Mouse (Mus musculus): Measurements from ENCODE around the gene Rps6kc1. TPM values are rescaled to one million over a fixed set of nuclear protein-coding genes. Genes with fewer than 3 reads are reported as not detected.

The Rps6kc1 gene
- total RNA-seq, 2 experiments from 2014 or later = 106 to 110 TPM

DNA sequence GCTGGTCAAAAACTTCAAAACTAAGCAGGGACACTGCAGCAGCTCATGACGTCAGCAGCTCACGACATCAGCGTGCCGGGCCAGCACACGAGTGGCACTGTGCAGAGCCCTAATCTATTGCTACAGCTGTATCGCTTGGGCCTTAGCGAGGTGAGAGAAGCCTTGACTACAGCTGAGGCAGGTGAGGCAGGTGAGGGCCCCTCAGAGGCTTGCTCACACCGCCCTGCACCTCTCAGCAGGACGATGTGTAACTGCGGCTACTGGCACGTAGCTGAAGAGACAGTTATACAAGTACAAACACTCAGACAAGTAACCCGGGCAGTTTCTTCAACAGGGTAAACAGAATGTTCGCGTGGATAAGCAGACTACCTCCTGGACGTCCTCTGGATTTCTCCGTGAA lies 6.9 kb downstream of the Rps6kc1 start:
- no peak for DNase-seq (ENCODE audit: low spot score in 2 of 2)
- intact Hi-C loops (cut with DNase I) = no loop called here

DNA sequence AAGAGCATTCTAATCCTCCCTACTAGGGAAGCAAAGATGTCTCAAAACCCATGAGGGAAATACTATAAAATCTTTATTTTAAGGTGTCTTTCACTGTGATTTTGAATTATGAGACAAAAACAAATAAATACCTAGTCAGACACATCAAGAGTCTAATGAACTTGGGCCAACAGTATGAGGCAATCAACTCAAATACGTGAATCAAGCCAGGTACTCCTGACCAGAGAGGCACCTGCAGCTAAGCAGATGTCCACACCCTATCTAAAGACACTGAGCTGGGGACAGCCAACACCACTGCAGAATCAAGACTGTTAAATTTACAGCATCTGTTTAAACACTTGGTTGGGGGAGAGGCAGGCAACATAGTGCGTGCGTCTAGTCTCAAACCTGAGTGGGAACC lies 7.4 kb downstream of the Rps6kc1 start:
- intact Hi-C loops (cut with DNase I) = no loop called here
- DNase-seq (ENCODE audit: low spot score in 2 of 2) = no peak

DNA sequence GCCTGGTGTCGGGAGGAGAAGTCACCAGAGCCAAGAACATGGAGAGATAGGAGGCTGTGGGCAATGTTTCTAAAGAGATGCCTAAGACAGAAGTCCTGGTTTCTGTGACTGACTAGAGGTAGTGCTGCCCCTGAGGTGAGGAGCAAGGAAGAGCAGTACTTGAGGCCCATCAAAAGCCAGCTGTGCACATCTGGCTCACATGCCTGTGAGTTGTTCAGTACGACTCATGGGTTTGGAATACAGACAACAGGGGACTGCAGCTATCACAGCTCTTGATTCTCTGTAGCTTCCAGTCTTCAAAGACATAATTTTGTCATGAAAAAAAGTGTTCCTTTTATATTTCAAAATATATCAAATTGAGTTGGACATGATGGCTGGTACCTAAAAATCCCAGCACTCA lies 10.5 kb downstream of the Rps6kc1 start:
- no peak for DNase-seq (ENCODE audit: low spot score in 2 of 2)
- intact Hi-C loops (cut with DNase I) = no loop called here

DNA sequence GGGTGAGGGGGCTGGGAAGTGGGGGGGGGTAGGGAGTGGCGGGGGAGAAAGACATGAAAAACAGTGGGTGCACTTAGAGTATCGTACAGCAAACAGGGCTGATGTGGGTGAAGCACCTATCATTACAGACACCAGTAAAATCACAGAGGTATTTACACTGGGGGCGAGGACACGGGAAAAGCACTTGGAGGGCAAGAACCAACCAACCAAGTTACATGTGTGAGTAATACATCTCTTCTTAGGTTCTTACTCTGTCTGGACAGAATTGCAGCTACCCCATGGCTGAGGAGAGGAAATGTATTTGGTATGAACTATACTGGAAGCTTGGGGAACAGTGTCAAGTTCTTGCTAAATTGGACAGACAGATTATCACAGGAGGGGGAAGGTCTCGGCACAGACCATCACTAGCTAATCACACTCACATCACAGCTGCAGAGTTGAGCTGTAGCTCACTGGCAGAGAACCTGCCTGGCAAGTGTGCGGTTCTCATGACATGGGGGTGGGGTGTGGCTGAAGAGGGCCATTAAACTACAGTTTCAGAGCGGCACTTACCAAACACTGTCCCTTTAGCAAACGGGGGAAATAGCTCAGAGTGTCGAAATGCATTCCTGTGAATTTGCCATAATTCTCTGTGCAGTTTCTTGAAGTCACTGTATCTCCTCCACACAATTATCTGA lies 12.5 kb downstream of the Rps6kc1 start:
- DNase-seq (ENCODE audit: low spot score in 2 of 2) = no peak
- intact Hi-C loops (cut with DNase I) = no loop called here

DNA sequence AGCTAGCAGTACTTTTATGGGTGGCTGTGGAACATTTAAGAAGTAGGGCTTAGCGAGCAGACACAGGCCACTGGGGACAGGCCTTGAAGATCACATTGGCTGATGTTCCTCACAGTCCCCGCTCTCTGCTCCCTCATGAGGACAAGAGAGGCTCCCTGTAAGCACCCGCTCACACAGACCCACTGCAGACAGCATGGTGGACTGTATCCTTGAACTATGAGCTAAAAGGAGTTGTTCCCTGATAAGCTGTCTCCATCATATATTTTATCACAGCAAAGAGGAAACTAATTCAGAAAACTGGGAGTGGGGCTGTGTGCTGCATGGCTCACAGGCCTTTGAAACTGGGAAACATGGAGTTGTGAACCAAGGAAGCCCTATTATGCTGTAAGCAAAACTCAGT lies 13.4 kb downstream of the Rps6kc1 start:
- no peak for DNase-seq (ENCODE audit: low spot score in 2 of 2)
- intact Hi-C loops (cut with DNase I) = no loop called here

DNA sequence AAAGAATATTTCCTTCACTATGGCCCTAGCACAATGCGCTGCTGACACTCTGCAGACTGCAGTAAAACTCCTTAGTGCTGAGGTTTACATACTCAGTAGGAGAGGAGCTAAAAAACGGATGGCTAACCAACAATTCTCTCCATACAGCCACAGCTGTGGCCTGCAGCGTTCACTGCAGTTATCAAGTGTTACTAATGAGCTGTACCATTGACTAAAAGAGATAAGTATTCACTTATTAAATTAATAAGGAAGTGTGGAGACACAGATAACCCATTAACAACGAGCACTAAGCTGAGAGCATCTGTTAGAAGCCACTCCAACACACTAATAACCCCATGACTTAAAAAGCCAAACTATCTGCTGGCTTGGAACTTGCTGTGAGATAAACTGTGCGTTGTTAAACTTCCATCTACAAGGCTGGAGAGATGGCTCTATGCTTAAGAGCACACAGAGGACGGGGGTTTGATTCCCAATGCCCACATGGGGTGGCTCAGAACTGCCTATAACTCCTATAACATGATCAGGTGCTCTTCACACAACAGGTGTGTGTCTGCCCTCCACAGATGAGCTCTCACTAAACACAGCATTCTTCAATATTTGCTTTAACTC lies 17.9 kb downstream of the Rps6kc1 start:
- intact Hi-C loops (cut with DNase I) = no loop called here

DNA sequence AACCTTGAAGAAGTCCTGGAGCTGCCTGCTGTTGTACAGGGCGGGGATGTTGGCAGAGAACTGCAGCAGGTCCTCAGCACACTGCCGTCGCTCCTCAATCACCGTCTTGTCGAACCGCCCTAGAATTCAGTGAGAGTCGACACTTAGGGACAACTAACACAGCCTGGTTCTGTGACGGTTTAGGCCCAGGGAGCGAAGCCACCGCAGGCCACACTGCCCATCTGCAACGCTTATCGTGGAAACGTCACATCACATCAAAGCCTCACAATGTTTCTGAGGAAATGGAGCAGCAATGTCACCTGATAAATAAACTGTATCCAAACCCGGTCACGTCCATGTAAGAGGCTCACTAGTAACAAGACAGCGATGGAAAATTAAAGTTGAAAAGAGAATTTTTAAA lies 22.9 kb downstream of the Rps6kc1 start:
- DNase-seq (ENCODE audit: low spot score in 2 of 2) = no peak
- intact Hi-C loops (cut with DNase I) = no loop called here

More for the DNA sequence above, 17.9 kb downstream of the Rps6kc1 start:
- no peak for DNase-seq (ENCODE audit: low spot score in 2 of 2)

DNA sequence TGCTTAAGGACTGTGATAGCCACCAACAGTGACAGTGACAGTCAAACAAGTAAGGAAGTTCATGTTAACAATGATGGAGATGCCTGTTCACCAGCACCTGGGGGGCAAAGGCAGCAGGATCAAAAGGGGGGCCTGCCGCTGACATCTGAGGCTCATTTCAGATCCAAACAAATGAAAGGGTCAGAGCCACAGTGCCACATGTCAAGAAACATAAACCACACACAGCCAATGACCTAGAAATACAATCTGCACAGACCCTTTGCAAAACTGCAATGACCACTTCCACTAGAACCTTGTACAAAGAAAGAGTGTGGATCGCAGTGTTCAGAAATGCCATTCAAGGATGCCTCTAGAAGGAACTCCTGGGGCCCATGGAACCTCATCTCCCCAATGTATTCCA lies 23.5 kb downstream of the Rps6kc1 start:
- no peak for DNase-seq (ENCODE audit: low spot score in 2 of 2)
- intact Hi-C loops (cut with DNase I) = no loop called here

DNA sequence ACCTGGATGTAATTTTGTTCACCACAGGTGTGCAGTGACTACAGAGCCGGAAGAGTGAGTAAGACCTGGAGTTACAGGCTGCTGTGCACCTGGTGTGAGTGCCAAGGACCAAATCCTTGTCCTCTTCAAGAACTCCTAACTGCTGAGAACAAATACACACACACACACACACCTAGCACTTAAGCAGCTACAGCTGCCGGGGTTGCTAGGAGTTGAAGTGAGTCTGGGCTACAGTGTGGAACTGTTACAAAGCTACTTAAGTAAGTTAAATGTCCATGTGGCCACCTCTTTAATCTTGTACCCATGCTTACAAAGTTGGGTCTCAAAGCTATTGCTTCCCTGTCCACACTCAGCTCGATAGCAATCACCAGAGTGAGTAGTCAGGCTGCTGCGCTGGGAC lies 25.6 kb downstream of the Rps6kc1 start:
- no peak for DNase-seq (ENCODE audit: low spot score in 2 of 2)
- intact Hi-C loops (cut with DNase I) = no loop called here

DNA sequence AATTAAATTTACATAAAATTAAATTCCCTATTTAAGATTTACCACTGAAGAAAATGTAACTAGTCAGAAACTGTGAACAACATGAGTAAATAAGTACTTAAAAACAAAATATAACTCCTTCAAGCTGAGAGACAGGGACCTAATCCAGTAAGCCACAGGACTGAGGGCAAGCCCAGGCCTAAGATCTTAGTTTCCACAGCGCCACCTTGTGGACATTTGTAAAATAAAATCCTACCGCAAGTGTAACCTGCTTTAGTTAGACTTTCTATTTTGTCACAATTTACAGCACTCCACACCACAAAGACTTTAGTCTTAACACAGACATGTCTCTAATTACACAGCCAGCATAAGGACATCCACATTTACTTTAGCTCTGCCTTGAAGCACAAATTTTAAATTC lies 30.1 kb downstream of the Rps6kc1 start:
- intact Hi-C loops (cut with DNase I) = loop anchor here (1.0 kb wide), 1 partner anchor 50 kb away; no protein-coding TSS in a partner anchor
- peak; percentile 59 to 65 for DNase-seq (ENCODE audit: low spot score in 2 of 2)

DNA sequence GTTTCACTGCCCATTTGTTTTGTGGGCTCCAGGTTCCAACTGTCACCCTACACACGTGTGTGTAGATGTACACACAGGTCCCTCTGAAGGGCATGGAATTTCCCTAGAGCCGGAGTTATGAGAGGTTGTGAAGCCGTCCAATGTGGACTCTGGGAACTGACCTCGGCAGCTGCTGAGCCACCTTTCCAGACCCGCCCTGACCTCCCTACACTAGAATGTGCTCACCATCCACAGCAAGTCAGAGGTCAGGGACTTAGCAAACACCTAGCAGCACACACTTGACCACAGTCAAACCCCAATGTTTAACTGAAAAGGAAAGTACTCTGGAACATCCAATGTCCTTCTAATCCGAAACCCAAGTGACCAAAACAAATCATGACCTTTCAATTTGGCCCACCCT lies 30.9 kb downstream of the Rps6kc1 start:
- intact Hi-C loops (cut with DNase I) = loop anchor here (1.0 kb wide), 1 partner anchor 49 kb away; no protein-coding TSS in a partner anchor
- no peak for DNase-seq (ENCODE audit: low spot score in 2 of 2)

DNA sequence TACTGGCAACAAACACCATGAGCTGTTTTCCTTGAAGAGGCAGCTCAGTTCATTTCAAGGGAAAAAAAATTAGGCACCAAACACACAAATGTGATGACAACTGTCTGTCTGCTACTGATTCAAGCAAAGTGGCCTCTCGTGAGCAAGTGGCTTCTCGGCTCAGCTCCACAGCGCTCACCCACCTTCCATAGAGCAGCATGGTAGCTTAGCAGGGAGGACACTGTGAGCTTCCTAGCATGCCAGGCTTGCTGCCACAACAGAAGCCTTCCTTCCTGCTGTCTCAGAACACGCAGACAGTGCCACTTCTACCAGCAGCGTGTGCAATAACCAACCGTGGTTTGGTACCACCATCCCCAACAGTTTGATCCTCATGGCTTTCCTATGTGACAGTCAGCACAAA lies 35.8 kb downstream of the Rps6kc1 start:
- intact Hi-C loops (cut with DNase I) = no loop called here
- DNase-seq (ENCODE audit: low spot score in 2 of 2) = no peak

DNA sequence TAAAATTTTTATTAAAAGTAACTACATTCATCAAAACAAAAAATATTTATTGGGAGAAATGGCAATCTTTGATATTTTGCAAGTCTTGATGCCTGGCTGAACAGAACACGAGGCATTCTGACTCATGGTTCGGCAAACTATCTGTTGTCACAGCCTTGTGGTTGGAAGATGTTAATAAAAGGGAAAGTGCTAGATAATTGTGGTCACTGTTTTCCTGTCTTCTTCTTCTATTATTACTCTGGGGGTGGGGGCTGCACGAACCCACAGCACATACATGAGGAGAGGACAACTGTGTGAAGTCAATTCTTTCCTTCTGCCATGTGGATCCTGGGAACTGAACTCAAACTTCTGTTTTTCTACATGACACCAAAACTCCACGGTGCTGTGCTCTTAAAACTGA lies 36.5 kb downstream of the Rps6kc1 start:
- intact Hi-C loops (cut with DNase I) = no loop called here
- DNase-seq (ENCODE audit: low spot score in 2 of 2) = no peak

DNA sequence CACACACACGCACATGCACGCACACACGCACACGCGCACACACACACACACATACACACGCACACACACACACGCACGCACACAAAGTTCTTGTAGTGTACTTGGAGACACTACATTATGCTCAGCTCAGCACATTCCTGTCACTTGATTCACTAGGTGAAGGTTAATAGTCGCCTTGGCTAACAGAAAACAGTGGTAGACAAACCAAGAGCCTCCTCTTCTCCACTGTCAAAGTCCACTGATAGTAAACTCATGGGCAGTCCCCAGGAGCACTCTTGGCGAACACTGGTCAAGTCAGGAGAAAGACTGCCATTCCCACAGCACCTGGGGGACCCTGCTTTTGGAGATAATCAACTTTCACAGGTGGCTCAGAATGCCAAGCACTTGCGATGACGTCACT lies 40.5 kb downstream of the Rps6kc1 start:
- intact Hi-C loops (cut with DNase I) = no loop called here
- DNase-seq (ENCODE audit: low spot score in 2 of 2) = no peak

DNA sequence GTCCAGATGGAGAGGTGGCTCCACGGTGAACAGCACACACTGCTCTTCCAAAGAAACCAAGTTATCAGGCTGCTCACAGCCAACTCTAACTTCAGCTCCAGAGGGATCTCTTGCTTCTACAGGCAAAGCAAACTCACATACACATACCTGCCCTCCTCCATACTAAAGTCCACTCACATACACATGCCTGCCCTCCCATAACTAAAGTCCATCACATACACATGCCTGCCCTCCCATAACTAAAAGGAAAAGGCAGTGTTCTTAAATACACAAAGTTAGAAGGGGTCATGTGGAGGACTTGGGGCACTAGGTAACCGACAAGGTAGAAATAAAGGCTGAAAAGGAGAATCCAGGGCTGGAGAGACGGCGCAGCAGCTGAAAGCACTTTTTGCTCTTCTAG lies 41.6 kb downstream of the Rps6kc1 start:
- intact Hi-C loops (cut with DNase I) = loop anchor here (5.0 kb wide), 1 partner anchor 38 kb away; no protein-coding TSS in a partner anchor

DNA sequence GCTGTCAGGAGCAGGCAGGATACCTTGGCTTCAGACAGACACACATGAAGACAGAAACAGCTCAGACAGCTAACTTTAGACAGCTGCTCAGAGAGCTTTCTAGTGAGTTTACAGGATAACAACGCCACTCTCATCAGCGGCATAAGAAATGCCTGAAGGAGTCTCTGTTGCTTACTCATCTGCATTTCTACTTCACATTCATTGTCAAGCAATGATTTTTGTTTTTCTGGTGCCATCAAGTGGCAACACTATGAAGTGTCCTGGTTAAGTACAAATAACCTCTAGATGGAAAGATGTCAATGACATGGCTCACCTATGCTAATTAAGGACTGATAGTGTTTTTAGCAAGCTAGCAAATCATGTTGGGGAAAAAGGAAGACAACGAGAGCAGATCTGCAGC lies 42.8 kb downstream of the Rps6kc1 start:
- DNase-seq (ENCODE audit: low spot score in 2 of 2) = peak in 1 of 2 experiments; percentile 29
- intact Hi-C loops (cut with DNase I) = loop anchor here (5.0 kb wide), 1 partner anchor 36 kb away; no protein-coding TSS in a partner anchor

More for the DNA sequence above, 41.6 kb downstream of the Rps6kc1 start:
- no peak for DNase-seq (ENCODE audit: low spot score in 2 of 2)

DNA sequence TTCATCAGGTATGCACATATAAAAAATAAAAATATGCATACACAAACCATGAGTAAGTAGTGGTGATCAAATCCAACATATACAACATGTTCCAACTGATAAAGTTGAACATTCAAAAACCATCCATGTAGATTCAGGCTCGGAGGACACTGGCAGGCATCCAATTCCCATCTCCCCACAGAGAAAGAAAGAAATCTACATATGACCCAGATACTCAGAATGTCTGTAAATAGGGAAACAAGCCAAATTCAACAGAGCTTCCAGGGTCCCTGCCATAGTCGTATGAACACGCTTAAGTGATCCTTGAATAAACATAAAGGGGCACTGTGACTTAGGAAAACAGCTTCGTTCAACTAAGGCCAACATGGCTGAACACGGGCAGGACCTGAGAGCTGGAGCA lies 49.9 kb downstream of the Rps6kc1 start:
- intact Hi-C loops (cut with DNase I) = no loop called here
- DNase-seq (ENCODE audit: low spot score in 2 of 2) = peak in 1 of 2 experiments; percentile 38

DNA sequence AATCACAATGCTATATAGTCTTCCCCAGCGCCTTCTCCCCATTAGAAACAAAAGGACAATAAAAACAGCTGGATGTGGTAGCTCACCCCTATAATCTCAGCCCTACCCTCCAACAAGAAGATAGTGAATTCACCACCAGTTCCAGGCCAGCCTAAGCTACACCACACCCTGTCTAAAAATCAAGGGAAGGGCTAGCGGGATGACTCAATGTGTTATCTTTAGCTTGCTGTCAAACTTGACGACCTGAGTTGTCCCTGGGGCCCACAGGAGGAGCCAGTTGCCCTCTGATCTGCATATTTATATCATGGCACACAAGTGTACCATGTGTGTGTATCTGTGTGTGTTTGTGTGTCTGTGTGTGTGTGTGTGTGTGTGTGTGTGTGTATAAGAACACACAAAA lies 57.1 kb downstream of the Rps6kc1 start:
- no peak for DNase-seq (ENCODE audit: low spot score in 2 of 2)
- intact Hi-C loops (cut with DNase I) = no loop called here

DNA sequence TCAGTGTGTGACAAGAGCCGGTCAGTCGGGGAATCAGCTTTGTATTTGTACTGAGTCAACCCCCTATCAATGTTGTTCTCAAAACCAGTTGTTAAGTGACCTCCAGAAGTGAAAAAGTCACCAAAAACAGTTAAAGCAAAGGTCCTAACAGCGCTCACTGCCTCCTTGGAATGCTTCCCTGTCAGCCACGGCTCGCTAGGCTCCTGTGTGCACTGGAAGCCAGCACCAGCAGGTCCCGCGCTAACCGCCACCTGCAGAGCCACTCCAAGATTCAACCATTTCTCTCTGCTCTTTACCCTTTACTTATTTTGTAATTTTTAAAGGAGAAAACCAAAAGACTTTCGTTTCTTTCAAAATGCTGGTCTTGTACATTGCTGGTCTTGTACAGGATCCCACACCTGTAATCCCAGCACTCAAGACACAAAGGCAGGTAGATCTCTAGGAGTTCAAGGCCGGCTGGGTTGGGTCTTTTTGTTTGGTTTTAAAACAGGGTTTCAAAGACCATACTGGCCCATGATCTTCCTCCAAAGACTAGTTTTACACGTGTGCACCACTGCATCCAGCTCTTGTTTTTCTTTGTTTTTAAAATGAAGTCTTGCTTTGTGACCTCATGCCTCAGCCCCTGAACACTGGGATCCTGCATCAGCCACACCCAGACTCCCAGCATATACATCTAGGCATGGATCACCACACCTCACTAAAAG lies 62.3 kb downstream of the Rps6kc1 start:
- intact Hi-C loops (cut with DNase I) = no loop called here
- DNase-seq (ENCODE audit: low spot score in 2 of 2) = no peak

DNA sequence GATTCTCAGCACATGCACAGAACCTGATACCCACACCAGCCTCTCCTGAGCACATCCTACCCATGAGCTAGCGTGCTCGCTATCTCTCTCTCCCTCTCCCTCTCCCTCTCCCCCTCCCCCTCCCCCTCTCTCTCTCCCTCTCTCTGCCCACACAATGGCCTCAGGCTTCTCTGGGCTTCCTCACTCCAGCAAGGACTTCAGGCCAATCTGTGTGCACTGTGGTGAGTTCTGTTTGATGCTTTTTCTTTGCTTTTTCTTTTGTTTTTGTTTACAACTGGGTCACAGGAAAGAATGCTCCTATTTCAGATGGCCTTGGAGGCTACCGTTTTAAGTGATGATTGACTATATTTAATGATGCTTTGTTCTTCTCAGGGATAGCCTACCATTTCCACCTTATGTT lies 62.9 kb downstream of the Rps6kc1 start:
- intact Hi-C loops (cut with DNase I) = no loop called here
- no peak for DNase-seq (ENCODE audit: low spot score in 2 of 2)

DNA sequence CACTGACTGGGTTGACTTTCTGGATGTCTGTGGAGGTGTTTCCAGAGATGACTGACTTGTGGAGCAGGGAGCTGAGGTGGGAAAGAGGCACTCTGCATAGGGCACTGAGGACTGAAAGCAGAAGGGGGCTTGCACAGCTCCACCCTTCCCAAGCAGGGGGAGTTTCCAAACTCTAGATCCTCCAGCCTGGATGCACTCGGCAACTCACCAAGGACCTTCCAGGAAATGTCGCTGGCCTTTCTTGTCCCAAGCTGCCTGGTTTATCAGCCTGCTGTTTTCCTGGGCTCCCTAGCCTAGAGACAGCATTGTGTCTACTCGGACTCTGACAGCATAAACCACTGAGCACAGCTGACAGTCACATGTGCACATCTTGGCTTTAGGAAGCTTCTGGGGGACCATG lies 64.6 kb downstream of the Rps6kc1 start:
- no peak for DNase-seq (ENCODE audit: low spot score in 2 of 2)
- intact Hi-C loops (cut with DNase I) = no loop called here

Measured in left cerebral cortex, postnatal 25 days (tissue).